Mouse (Mus musculus): ENCODE data around the gene Tsn. TPM values are rescaled to one million over a fixed set of nuclear protein-coding genes. Genes with fewer than 3 reads are reported as not detected.

The Tsn gene
- 64.5 and 65.2 TPM in 2 replicates for total RNA-seq (2015)
- 74.9 and 83.6 TPM in 2 replicates for total RNA-seq (2017)

- no peak for ATAC-seq (replicated peaks; ENCODE audit: poor library complexity)
These were observed at the start of gene Tsn for GRCm38 (mm10) chr1:118311622-118312326. Gene Tsn (minus strand): TSS chr1:118311739.

GRCm38 (mm10) chr1:118359071-118359761 lies 47.7 kb upstream of the Tsn start:
- ATAC-seq (replicated peaks; ENCODE audit: poor library complexity): no peak

- ATAC-seq (replicated peaks; ENCODE audit: poor library complexity): no peak
These were observed 38.4 kb upstream of the Tsn start for GRCm38 (mm10) chr1:118349922-118350321.

- 0 out of 2 replicates have a peak, but pooled peaks have one; percentile 37 for ATAC-seq (replicated peaks; ENCODE audit: poor library complexity)
These were observed 32.3 kb upstream of the Tsn start for GRCm38 (mm10) chr1:118343649-118344435.

- no peak for ATAC-seq (replicated peaks; ENCODE audit: poor library complexity)
These were observed 26.4 kb upstream of the Tsn start for GRCm38 (mm10) chr1:118337921-118338320.

GRCm38 (mm10) chr1:118335847-118336246 lies 24.3 kb upstream of the Tsn start:
- ATAC-seq (replicated peaks; ENCODE audit: poor library complexity): 0 out of 2 replicates have a peak, but pooled peaks have one; percentile 15

- peak; percentile 84 for ATAC-seq (replicated peaks; ENCODE audit: poor library complexity)
These were observed 23.5 kb upstream of the Tsn start for GRCm38 (mm10) chr1:118334749-118335713.

- ATAC-seq (replicated peaks; ENCODE audit: poor library complexity): peak; percentile 91
These were observed 10.2 kb upstream of the Tsn start, which contains the start of gene Nifk for GRCm38 (mm10) chr1:118321661-118322201. Gene Nifk (plus strand): TSS chr1:118321839.

GRCm38 (mm10) chr1:118320696-118321095 lies 9.2 kb upstream of the Tsn start:
- peak; percentile 52 for ATAC-seq (replicated peaks; ENCODE audit: poor library complexity)

GRCm38 (mm10) chr1:118310780-118311621 lies 538 bp downstream of the Tsn start:
- peak; percentile 94 for ATAC-seq (replicated peaks; ENCODE audit: poor library complexity)

GRCm38 (mm10) chr1:118297719-118298118 lies 13.8 kb downstream of the Tsn start:
- no peak for ATAC-seq (replicated peaks; ENCODE audit: poor library complexity)

GRCm38 (mm10) chr1:118296673-118297072 lies 14.9 kb downstream of the Tsn start:
- ATAC-seq (replicated peaks; ENCODE audit: poor library complexity): no peak

GRCm38 (mm10) chr1:118294826-118295225 lies 16.7 kb downstream of the Tsn start:
- no peak for ATAC-seq (replicated peaks; ENCODE audit: poor library complexity)

GRCm38 (mm10) chr1:118294192-118294591 lies 17.3 kb downstream of the Tsn start:
- no peak for ATAC-seq (replicated peaks; ENCODE audit: poor library complexity)

GRCm38 (mm10) chr1:118292291-118292690 lies 19.2 kb downstream of the Tsn start:
- no peak for ATAC-seq (replicated peaks; ENCODE audit: poor library complexity)

- peak; percentile 70 for ATAC-seq (replicated peaks; ENCODE audit: poor library complexity)
These were observed 36.4 kb downstream of the Tsn start for GRCm38 (mm10) chr1:118275139-118275538.

GRCm38 (mm10) chr1:118251931-118252330 lies 59.6 kb downstream of the Tsn start:
- ATAC-seq (replicated peaks; ENCODE audit: poor library complexity): no peak
